Mouse (Mus musculus) c-Kit-negative CD71-positive TER-119-positive erythroid progenitor cells, embryonic 14.5 days (primary cell): ENCODE measurements around the gene Gstt2.
A peak's percentile ranks its signal among the peaks of the same experiment; 100 is the strongest.
"Not testable (repeated sequence)": the region's sequence is repeated elsewhere in the genome, so short reads cannot be mapped to it uniquely, and the experiment has no call there.

ENCODE experiments used
- DNase-seq: peaks from one replicate; pipeline ENCODE4 v3.0.0-alpha.2; 2013; ENCODE audit warnings: low read depth, low spot score

Gstt2 gene

DNA sequence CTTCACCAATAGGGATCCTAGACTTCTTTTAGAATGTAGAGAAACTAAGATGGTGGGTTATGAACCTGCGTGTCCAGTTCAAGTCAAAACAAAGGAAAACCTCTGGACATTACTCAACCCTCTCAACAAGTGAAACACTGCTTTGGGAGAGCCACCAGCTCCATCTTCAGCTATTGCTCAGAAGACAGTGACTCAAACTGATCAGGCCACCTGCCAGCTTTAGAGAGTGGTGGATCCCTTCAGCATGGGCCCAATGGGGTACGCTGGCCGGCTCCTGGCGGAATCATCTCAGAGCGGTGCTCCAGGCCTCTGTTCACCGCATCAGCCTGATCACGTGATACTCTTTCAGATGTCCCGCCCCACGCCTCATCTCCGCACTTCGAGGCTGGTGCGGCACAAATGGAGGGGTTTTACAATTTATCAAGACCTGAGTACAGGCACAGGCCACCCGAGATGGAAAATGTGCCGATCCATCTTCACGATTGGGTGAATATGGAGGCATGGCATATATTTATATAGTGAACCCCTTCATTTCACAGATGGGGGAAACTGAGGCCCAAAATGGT, 18.3 kb upstream of the Gstt2 start:
- DNase-seq = no peak

DNA sequence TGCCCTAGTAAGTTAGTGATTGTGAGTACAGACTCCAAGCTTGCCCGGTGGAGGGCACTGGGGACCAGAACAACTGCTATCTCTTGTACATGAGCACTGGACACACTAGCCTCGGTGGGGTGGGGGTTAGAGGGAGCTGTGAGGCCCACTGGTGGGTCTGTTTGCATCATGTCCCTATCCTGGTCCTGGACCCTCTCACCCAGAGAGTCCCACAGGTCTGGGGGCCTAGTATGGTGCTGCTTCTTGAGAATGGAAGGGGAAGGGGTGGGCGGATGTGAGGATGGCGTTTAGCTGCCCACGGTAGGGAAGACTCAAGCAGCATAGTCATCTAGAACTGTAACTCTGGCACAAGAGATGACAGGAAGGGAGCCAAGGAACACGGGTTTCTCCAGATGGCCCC, 17.6 kb upstream of the Gstt2 start:
- DNase-seq = no peak

DNA sequence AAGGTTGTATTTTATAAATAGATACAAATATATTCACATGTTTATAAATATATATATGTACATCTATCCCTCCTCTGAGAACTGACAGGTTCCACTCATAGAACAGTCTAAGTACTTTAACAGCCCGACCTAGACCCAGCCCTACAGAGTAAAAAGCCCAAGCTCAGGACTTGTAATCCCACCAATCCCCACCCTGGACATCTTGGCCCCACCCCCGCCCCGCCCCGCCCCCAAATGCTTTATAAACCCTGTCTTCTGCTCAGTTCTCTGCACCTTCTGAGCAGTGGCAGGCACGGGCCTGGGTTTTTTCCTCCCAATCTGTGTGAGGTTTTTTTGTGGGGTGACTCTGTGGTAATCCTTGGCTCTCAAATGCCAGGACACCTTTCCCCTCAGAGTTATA, 16.9 kb upstream of the Gstt2 start:
- DNase-seq = no peak

DNA sequence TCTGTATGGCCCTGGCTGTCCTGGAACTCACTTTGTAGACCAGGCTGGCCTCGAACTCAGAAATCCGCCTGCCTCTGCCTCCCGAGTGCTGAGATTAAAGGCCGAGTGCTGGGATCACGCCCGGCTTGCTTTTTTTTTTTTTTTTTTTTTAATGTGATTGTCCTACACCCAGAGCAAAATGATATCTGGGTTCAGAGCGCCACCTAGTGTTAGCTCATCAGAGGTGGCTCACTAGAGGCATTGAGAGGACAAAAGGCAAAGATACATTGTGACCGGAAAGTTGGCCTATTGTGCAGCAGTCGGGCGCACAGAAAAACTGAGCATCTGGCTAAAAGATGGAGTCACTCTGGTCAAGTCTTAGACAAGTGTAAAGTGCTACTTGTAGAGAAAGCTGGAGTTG, 16.2 kb upstream of the Gstt2 start:
- peak; percentile 77 for DNase-seq

DNA sequence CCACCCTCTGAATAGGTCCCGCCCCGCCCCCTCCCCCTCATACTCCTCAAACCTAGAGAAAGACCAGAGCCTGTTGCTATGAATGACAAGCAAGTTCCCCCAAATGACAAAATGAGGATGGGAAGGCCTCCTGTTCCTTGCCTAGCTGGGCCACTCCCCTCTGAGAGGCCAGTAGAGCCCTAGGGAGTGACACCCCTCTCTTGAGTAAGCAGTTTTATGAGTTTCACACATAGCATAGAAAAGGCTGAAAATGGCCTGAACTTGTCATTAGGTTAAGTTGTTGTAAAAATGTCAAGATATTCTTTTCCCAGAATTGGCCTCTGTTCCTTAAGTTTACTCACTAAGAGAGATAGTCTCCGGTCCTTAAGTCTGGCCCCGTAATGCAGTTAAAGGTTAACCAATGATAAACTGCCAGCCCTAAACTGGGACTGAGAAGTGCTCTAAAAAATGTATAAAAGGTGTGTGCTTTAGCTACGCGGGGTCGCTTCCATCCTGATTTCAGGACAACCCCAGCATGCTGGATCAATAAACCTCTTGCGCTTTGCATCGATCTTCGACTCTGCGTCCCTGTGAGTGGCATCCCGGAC, 15.4 kb upstream of the Gstt2 start:
- DNase-seq = no peak

DNA sequence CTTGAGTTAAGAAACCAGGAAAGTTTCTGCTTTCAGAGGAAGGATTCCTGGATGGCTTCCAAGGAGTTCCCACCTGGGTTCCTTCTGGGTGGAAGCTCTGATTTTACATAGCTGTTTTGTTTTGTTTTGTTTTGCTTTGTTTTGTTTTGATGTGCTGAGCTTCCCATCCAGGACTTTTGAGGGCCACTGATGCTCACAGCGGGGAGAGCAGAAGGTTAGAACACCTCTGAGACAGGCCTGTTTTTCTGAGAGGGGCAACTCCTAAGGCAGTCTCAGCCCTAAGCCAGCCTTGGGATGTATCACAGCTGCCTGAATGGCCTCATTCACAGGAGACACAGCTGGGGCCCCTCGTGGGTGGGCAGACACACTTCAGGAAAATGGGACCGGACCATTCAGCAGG, 14.5 kb upstream of the Gstt2 start:
- DNase-seq = no peak

DNA sequence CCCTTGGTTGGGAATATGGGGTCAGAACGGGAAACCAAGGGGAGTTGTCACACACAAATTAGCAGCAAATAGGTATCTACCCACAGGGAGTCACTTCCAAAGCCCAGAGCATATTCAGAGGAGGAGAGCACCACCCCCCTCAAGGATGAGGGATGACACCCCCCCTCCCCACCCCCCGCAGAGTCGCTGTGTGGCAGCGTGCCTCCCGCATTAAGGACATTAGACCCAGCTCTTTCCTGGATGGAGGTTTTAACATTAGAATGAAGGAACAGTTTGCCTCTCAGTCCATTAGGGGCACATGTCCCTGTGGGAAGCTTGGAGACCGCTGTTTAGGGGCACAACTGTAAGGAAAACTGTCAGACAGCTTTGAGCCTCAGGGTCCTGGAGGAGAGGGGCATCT, 13.9 kb upstream of the Gstt2 start:
- DNase-seq = no peak

DNA sequence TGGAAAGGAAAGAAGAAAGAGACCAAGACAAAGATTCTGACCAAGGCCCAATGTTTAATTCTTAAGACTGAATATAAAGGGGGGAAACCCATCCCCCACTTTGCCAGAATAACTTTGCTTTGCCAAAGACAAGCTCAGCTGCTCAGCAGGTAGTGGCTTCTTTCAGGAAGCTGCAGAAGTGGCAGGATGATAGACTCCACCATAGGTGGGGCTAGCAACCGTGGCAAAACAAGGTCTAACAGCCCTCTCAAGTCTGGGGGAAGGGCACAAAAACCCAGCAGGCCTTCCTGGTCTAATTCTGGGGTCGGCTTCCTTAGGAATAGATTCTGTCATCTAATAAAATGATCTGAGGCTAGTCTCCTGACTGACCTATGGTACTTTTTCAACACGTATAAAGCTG, 11.2 kb upstream of the Gstt2 start:
- no peak for DNase-seq

DNA sequence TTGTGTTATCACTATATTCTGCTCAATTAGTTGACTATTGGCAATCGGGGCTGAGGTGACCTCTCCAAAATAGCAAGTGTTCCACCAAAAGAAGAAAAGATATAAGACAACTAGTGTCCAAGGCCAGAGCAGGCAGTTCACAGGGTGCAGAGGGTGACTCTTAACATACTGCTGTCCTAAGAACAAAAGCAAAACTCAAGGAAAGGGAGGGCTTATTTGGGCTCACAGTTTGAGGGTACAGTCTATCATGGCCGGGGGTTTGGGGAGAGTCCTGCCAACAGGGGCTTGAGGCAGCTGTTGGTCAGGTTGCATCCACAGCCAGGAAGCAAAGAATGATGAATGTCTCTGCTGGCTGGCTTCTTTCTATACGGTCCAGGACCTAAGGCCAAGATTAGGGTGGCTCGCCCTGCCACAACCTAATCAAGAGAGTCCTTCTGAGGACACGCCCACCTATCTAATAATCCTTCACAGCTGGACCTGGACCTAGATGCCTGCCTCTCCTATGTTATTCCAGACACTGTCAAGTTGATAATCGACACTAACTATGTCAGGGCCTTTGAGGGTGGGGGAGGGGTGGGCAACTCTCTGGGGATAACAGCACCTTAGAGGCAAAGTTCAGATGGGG, 8.2 kb upstream of the Gstt2 start:
- peak; percentile 68 for DNase-seq

DNA sequence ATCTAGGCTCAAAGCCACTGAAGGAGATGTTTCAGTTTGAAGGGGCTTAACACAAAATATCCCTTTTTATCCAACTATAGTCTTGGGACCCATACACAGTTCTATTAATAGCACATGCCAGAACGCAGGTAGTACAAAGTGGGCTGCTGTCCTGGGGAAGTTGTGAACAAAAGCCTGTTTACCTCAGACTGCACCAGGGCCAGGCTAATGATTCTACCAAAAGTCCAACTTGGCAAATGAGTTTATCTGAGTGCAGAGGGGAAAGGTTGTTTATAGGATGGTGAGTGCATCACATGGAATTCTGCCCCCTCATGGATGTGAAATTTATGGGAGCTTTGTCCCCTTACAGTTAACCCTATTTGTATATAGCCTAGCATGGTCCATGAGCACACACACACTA, 7.6 kb upstream of the Gstt2 start:
- DNase-seq = no peak

DNA sequence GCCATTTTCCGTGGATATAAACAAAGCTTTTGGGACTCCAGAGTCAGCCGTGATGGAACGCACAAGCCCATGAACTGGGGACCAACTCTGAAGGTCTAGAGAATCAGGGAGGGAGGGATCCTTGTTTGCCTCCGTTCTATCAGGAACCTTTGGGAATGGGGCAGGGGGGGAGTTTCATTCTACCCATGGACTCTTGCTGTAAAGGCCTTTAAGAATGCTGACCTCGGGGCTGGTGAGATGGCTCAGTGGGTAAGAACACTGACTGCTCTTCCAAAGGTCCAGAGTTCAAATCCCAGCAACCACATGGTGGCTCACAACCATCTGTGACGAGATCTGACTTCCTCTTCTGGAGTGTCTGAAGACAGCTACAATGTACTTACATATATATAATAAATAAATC, 6.7 kb upstream of the Gstt2 start:
- DNase-seq = not testable (repeated sequence)

DNA sequence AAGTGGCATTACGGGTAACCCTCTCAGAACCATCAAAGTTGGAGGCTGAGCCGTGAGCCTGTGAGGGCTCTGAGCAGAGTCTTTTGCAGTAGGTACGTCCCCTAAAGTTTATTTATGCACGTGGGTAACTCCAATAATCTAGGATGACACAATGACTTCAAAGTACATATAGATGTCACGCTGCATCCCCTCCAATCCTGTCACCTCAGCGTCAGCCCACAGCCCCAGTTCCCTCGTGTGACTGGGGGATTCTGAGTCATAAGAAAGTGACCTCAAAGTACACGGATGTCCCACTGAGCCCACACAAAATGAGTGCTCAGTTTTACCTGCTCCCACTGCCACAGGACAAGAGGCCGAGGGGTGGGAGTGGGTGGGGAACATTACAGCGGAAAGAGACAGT, 1.9 kb upstream of the Gstt2 start:
- DNase-seq = no peak

DNA sequence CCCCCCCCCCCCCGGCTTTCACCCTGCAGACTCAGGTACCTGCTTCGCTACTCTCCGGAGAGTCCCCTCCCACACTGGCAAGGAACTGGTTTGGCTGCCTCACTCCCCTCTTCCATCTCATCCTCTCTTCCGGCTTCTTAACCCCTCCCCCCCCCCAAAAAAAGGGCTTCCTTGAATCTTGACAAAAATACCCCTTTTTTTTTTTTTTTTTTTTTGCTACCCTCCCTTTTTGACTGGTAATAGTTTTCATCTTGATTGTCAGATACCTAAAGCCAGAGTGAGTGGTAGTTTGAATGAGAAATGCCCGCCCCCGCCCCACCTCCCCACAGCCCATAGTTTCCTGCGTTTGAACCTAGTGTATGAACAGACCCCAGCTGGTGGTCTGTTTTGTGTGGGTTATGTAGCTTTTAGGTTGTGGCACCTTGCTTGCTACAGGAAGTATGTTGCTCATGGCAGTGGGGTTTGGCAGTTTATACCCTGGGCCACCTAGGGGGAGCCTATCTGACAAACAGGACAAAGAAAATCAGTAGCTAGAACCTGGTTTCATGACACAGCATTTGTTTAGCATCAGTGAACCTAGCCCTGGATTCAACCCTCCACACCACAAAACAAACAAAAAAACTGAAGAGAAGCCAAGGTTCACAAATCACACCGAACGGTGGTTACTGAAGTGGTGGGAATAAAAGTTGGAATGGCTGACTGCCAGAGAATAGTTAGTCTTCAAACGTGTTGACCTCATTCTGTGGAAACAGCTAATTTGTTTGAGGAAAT, 1.3 kb downstream of the Gstt2 start:
- DNase-seq = no peak

DNA sequence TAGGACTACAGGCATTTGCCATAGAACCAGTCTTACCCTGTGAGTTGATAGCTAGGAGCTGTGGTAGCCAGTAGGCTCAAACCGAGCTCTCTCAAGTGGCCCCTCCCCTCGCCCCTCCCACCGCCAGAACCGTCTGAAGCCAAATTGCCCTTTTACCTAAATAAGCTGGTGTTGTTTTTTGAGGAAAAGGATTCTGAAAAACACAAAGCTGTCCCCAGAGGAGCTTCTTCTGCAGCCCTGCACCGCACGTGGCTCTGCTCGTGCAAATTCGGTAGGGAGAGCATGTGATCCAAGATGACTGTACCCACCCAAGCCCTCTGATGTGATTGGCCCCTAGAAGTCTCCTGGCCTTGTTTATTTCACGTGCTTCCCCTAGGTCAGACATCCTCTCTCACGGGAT, 1.9 kb downstream of the Gstt2 start:
- DNase-seq = no peak

DNA sequence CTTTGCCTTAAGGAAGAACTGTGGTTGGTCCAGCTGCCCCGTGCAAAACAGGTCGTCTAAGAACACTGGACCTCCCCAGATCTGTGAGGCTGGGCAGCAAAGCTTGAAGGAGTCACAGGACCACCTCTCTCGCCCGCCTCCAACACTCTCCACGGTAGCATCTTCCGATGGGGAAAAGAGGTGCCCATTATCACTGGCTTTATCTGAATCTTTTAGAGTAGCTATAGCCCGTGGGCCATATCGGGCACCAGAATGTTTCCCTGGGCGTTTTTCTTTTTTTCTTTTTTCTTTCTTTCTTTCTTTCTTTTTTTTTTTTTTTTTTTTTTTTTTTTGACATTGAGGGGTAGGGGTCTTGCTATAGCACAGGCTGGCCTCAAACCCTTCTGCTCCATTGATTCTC, 2.5 kb downstream of the Gstt2 start:
- no peak for DNase-seq

DNA sequence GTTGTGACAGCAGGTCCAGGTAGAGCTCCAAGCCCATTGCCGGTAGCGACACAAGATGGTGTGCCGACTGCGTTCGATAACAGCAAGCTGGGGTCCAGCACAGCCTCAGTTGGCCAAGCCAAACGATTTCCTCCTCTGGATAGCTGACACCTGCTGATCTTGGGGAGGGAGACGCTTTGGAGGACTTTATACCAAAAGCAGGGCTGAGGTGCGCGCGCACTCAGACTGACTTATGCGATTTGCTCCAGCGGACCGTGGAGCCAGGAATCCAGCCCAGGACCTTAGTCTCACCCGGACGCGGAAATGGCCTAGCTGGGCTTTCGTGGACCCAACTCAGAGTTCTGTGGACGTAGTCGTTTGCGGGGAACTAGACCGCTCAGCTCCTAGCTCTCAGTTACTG, 3.0 kb downstream of the Gstt2 start:
- DNase-seq = no peak

DNA sequence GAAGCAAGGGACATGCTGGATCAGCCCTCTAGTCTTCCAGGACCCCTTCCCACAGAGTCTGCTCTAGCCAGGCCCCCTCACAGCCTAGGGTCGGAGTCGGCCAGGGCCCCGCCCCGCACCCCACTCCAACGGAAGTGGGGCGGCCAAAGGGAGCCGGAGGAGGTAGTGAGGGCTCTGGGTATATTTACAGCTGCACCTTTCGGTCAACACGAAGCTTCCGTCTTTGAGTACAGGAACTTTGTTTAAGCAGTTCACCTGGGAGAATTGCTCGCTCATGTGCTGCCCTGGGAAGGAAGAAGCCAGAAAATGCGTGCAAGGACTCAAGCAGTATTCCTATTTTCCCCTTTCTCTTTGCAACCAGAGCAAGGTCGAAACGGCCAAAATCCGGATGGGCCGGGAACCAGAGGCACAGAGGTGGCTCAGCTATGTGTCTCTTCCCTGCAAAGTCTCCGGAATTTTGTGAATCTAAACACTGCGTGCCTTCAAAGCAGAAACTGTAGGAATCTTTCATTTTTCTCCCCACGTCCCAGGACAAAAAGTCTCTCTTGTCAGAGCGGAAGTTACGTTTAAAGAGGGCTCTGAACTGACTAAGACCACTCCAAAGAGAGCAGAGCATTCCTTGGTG, 3.7 kb downstream of the Gstt2 start:
- no peak for DNase-seq

DNA sequence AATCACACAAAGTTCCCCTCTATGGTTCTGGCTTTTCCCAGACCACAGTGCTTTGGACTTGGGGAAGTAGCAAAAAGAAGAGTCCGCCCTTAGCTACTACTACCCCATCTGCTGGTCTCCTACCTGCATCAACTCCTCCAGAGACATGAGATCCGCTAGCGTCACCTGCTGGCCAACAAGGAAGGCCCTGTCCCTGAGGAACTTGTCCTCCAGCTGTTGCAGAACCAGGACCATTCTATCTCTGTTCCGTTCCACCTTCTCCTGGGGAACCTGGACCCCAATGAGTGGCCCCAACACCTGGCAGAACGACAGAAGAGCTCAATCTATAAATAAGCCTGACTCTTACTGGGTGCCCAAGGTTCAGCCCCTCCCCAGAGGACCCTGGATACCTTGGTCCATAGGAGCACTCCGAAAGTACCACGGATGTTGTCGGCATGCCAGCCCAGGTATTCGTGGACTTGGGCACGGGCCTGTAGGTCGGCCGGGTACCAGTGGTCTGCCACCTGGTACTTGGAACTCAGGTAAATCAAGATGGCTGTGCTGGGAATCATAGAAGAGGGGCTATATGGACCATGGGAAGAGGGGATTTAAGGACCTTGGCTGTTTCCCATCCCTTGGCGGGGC, 4.8 kb downstream of the Gstt2 start:
- no peak for DNase-seq

DNA sequence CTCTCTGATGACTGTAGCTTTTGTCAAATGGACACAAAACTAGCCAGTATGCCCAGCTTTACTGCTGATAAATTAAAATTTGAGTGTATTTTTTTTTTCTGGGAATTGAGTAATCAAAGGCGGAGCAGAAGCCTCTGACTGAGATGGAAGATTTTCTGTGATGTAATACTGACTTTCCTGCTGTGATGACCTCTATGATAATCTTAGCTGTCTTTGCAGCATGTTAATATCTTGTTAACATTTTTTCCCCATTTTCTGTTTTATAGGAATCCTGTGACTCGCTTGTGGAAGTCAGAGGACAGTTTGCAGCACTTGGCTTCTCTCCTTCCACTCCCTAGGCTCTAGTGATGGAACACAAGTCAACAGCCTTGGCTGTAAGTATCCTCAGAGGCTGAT, 7.0 kb downstream of the Gstt2 start:
- DNase-seq = no peak

DNA sequence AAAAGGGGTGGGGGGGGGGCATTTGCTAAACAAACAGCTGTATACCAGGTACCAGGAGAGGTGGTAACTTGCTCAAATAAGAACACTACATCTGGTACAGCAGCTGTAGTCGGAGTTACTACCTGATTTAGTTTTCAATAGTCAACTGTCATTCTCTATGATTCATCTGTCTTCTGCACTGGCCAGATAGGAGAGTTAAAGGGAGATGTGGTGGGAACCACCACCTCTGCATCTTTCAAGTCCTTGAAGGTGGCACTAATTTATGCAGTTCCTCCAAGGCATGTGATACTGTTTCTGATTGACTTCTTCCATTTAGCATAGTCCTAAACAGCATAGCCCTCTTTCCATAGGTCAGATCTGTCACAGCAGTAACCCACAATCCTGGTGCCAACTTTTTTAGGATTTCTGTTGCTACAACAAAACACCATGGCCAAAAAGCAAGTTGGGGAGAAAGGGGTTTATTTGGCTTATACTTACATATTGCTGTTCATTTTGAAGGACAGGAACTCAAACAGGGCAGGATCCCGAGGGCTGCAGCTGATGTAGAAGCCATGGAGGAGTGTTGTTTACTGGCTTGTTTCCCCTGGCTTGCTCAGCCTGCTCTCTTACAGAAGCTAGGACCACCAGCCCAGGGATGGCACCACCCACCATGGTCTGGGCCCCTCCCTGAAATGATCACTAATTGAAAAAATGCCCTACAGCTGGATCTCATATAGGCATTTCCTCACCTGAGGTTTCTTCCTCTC, 7.5 kb downstream of the Gstt2 start:
- no peak for DNase-seq

DNA sequence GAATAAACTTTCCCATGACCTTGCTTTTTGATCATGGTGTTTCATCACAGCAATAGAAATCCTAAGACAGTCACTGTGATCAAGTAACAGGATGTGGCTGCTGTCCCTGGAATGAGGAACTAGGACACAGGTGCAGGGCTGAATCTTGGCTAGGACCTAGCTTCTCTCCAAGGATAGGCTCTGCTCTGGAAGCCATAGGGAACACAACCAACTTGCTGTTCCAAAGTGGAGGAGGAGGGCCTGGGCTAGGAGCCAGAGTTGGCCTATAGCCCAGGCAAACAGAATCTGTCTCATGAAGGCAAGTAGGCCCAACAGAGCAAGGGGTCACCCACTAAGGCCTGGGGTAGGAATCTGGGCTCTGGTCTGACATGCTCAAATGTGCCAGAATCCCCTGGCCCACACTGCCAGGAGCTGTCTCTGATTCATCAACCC, 8.7 kb downstream of the Gstt2 start:
- DNase-seq = no peak
